Mouse (Mus musculus) ES-Bruce4 (cell line): ENCODE data around the gene Tmem131l.

Experiments used
- CTCF ChIP-seq: IDR thresholded peaks from one replicate; pipeline ENCODE4 v1.8.1; 2011; ENCODE audit warnings: low read depth, low read length
- POLR2A ChIP-seq: IDR thresholded peaks from one replicate; pipeline ENCODE4 v1.8.1; 2011; ENCODE audit warnings: low read length; ENCODE audit not compliant: insufficient read depth

- TF ChIP-seq POLR2A (no peak), CTCF (no peak)
Observed at GRCm38 (mm10) chr3:84002433-84003090, 37.4 kb downstream of the Tmem131l start.
